Mouse (Mus musculus): ENCODE data around the gene Pitpnb. TPM values are rescaled to one million over a fixed set of nuclear protein-coding genes. Genes with fewer than 3 reads are reported as not detected.

The Pitpnb gene
- polyA plus RNA-seq, 1 experiment from 2014 or later, result 110 TPM

DNA sequence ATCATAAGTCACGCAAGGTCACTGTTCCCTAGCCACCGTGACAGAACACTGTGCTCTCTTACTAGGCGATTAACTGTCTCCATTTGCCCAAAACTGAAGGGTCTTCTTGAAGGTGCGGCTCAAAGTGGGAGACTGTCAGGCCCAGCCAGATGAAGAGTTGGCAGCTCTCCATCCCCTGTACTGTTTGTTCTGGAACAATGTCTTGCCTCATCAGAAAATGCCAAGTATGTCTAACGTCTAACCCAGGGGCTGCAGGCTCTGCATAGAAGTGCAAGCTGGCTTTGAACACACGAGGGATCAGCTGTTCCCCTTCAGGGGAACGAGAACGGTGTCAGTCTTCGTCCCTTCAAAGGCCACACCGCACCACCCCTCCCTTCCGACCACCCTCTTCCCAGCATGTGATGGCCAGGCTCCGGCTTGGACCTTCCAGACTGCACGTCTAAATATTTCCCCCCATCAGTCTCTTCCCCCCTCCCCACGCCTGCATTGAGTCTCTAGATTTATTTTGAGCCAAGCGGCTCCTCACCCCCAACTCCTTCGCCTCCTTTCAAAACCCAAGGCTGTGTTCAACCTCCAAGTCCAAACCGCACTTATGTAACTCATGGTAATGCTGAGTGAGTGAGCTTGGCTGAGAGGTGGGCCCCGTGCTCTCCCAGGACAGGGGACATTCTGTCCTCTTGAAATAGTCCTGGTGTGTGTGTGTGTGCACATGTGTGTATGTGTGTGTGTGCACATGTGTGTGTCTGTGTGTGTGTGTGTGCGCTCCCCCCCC, 71.5 kb downstream of the Pitpnb start:
- ATAC-seq (ENCODE audit: borderline replicate concordance, extremely low read depth, low FRiP score, low TSS enrichment), result peak; percentile 15; the same call in 1 of the 2 replicates
- Histone ChIP-seq H3K36me3 (no peaks in the 10 kb centered on the region), H3K27me3 (0 out of 2 replicates have a peak, but pooled peaks cover 4% of the 10 kb centered on the region), H3K4me1 (peaks cover 36% of the 10 kb centered on the region), H3K4me2 (no peak overlapping the region), H3K9me3 (no peaks in the 10 kb centered on the region), H3K27ac (no peak overlapping the region), H3K4me3 (no peak overlapping the region), H3K9ac (no peak overlapping the region)
- WGBS, result 54% methylated on average over 19 of the region's 19 CpGs

DNA sequence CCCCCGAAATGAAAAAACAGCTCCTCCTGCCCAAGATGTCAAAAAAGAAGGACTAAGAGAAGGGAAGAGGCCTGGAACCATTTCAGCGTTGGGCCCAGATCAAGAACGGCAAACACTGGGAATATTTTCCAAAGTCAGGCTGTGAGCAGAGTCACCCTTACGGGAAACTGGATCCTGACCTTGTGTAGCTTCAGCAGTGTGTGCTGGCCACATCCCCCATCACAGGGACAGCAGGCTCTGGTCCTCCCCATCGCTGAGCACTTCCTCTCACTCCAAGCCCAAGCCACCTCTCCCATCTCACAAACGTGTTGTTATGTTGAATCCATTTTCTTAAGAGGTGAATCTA, 72.1 kb downstream of the Pitpnb start:
- no peaks in the 10 kb centered on the region for H3K36me3 ChIP-seq
- peaks cover 36% of the 10 kb centered on the region for H3K4me1 ChIP-seq
- 0 out of 2 replicates have a peak, but pooled peaks cover 4% of the 10 kb centered on the region for H3K27me3 ChIP-seq
- no peak overlapping the region for H3K27ac ChIP-seq
- H3K9ac ChIP-seq, result no peak overlapping the region
- H3K4me3 ChIP-seq, result no peak overlapping the region
- H3K4me2 ChIP-seq, result no peak overlapping the region
- no peaks in the 10 kb centered on the region for H3K9me3 ChIP-seq
- 74% methylated on average over 6 of the region's 6 CpGs for WGBS
- no peak for ATAC-seq (ENCODE audit: borderline replicate concordance, extremely low read depth, low FRiP score, low TSS enrichment)

DNA sequence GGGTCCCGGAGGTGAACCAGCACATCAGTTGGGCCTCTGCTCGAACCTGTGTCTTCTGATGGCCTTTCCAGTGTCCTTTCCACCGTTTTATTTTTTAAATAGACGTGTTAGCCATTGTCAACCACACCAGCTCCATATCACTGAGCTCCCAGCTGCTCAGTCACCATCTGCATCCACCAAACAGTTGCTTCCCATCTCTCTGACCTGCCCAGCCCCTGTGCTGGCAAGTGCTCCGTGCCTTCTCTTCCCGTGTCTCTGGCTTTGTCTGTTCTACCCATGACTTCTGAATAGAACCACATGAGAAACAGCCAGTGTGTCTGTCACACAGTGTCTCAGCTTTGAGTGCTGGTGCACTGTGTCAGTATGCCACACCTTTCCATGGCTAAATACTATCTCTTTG, 74.2 kb downstream of the Pitpnb start:
- no peak overlapping the region for H3K4me3 ChIP-seq
- no peak overlapping the region for H3K9ac ChIP-seq
- no peak overlapping the region for H3K27ac ChIP-seq
- no peaks in the 10 kb centered on the region for H3K9me3 ChIP-seq
- WGBS, result 71% methylated on average over 6 of the region's 6 CpGs
- H3K27me3 ChIP-seq, result no peaks in the 10 kb centered on the region
- peaks cover 39% of the 10 kb centered on the region for H3K4me1 ChIP-seq
- ATAC-seq (ENCODE audit: borderline replicate concordance, extremely low read depth, low FRiP score, low TSS enrichment), result no peak
- H3K4me2 ChIP-seq, result no peak overlapping the region
- no peaks in the 10 kb centered on the region for H3K36me3 ChIP-seq

DNA sequence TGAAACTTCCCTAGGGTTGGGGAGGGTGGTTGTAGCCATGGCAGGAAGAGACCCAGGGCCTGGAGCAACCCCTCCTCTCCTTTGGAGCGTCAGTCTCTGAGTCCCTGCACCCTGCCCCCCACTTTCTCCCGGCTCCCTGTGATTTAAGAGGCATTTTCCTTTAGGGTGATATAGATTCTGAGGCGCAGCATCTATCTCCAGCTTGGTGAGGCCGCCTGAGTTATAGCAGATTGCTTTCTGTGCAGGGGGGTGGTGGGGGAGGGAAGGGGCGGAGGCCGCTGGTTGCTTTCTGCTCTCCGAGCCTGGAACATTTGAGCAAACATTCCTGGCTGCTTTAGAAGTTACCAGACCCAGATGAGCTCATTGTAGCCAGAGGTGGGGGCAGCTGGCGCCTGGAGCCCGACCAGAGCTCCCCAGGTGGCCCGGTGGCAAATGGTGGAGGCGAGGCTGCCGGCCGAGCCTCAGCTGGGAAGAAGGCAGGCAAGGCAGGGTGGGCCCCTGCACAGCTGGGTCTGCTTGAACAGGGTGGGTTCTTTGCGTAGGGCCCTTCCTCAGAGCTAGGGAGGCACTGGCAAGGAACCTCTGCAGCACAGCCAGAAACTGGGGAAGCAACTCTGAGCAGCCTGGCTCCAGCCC, 78.0 kb downstream of the Pitpnb start:
- H3K4me3 ChIP-seq, result no peak overlapping the region
- peak overlapping the region; percentile 83 for H3K27ac ChIP-seq
- ATAC-seq (ENCODE audit: borderline replicate concordance, extremely low read depth, low FRiP score, low TSS enrichment), result peak; percentile 58; the same call in 1 of the 2 replicates
- 0 out of 2 replicates have a peak, but pooled peaks cover 3% of the 10 kb centered on the region for H3K27me3 ChIP-seq
- no peak overlapping the region for H3K9ac ChIP-seq
- peaks cover 20% of the 10 kb centered on the region for H3K4me1 ChIP-seq
- WGBS, result 13% methylated on average over 14 of the region's 14 CpGs
- H3K36me3 ChIP-seq, result no peaks in the 10 kb centered on the region
- H3K9me3 ChIP-seq, result no peaks in the 10 kb centered on the region
- H3K4me2 ChIP-seq, result peak overlapping the region; percentile 38

DNA sequence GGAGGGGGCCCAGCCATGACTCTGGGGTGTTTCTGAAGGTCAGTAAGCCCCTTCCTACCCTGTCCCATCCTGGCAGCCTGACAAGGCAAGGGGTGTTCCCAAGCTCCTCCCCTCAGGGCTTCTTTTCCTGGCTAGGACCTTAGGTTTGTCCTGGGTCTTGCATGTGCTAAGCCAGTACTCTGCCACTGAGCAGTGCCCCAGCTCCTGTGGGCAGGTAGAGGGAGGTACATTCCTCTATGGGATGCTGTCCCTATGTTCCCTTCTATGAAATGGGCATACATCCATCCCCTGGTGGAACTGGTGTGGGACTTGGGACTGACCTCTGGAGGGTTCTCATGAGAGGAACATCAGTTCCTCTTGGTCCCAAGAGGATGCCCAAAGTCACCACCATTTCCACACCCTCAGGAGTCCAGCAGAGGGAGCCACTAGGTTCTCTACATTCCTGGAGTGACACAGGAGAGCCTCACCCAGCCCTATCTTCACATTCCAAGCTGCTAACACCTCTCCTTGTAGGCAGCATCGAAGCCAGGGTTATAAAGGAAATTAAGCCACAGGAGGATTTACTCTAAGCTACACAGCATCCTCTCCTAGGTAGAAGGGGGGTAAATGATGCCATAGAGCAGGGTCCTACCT, 79.0 kb downstream of the Pitpnb start:
- H3K9me3 ChIP-seq, result no peaks in the 10 kb centered on the region
- peak overlapping the region; percentile 83 for H3K27ac ChIP-seq
- no peak; the same call in 1 of the 2 replicates for ATAC-seq (ENCODE audit: borderline replicate concordance, extremely low read depth, low FRiP score, low TSS enrichment)
- no peak overlapping the region for H3K4me2 ChIP-seq
- 11% methylated on average over 1 of the region's 1 CpGs for WGBS
- no peak overlapping the region for H3K4me3 ChIP-seq
- H3K9ac ChIP-seq, result no peak overlapping the region
- H3K4me1 ChIP-seq, result peaks cover 24% of the 10 kb centered on the region
- H3K27me3 ChIP-seq, result 0 out of 2 replicates have a peak, but pooled peaks cover 3% of the 10 kb centered on the region
- H3K36me3 ChIP-seq, result no peaks in the 10 kb centered on the region

DNA sequence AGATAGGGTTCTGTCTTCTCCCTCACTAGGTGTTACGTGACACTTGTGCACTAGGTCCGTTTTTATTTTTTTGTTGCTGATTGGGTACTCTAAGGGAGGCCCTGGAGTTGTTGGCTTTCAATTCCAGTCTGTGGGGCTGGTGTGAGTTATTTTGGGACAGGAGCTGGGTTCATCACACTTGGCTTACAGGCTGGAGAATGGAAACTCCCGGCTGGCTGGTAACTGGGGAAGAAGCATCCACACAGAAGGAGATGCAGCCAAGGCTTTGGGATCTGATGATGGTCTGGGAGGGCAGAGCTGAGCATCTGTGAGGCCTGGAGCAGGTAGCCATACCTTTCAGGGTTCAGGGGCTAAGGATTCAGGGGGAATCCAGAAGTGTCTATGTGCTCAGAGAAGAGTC, 80.1 kb downstream of the Pitpnb start:
- Histone ChIP-seq H3K9ac (no peak overlapping the region), H3K4me3 (no peak overlapping the region), H3K9me3 (no peaks in the 10 kb centered on the region), H3K4me1 (peaks cover 35% of the 10 kb centered on the region), H3K27ac (no peak overlapping the region), H3K27me3 (peaks cover 3% of the 10 kb centered on the region; the same call in 1 of the 2 replicates), H3K4me2 (no peak overlapping the region), H3K36me3 (no peaks in the 10 kb centered on the region)
- ATAC-seq (ENCODE audit: borderline replicate concordance, extremely low read depth, low FRiP score, low TSS enrichment), result no peak
- 63% methylated on average over 3 of the region's 3 CpGs for WGBS

DNA sequence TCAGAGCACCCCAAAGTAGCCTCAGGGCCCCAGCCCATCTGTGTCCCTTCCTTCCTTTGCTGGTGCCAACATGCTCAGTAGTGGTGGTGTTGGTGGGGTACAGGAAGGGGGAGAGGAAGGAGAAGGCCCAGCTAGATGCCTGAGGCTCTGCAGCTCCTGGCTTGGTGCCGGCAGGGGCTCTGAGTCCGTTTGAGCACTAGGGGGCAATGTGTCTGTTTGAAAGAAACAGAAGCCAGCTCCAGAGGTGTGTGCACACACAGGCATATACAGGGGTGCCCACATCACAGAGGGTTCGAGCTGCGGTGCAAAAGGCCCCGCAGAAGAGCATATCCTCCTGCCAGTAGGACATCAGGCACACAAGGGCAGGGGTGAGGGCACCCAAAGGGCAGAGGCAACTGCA, 83.6 kb downstream of the Pitpnb start:
- Histone ChIP-seq H3K27ac (no peak overlapping the region), H3K4me3 (no peak overlapping the region), H3K27me3 (peaks cover 14% of the 10 kb centered on the region), H3K4me2 (no peak overlapping the region), H3K9me3 (no peaks in the 10 kb centered on the region), H3K4me1 (peaks cover 40% of the 10 kb centered on the region), H3K9ac (no peak overlapping the region), H3K36me3 (no peaks in the 10 kb centered on the region)
- WGBS, result 1% methylated on average over 5 of the region's 5 CpGs
- ATAC-seq (ENCODE audit: borderline replicate concordance, extremely low read depth, low FRiP score, low TSS enrichment), result 0 out of 2 replicates have a peak, but pooled peaks have one; percentile 23

DNA sequence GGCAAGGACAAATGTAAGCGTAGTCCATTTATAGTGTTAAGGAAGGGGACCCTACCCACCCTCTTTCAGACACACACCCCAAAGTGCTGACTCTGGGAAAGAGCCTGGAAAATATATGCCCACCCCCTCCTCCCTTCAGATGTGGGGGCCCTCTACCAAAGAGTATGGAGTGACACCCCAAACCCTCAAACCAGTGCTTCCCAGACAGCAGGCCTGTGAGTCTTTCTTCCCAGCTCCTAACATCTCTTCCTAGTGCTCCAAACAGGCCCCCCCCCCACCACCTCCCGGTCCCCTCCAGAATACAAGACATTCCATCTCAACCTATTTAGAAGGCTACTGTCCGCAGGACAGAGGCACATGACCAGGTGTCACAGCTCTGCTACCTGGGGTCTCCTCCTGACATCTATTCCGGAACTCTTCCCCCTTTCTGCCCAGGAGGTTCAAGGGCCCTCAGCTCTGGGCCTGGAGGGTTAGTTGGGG, 84.2 kb downstream of the Pitpnb start:
- H3K4me1 ChIP-seq, result peaks cover 41% of the 10 kb centered on the region
- no peak overlapping the region for H3K9ac ChIP-seq
- no peak overlapping the region for H3K27ac ChIP-seq
- H3K36me3 ChIP-seq, result no peaks in the 10 kb centered on the region
- peaks cover 20% of the 10 kb centered on the region for H3K27me3 ChIP-seq
- H3K9me3 ChIP-seq, result no peaks in the 10 kb centered on the region
- no peak overlapping the region for H3K4me3 ChIP-seq
- H3K4me2 ChIP-seq, result no peak overlapping the region; the same call in 1 of the 2 replicates
- 51% methylated on average over 4 of the region's 4 CpGs for WGBS
- no peak for ATAC-seq (ENCODE audit: borderline replicate concordance, extremely low read depth, low FRiP score, low TSS enrichment)

DNA sequence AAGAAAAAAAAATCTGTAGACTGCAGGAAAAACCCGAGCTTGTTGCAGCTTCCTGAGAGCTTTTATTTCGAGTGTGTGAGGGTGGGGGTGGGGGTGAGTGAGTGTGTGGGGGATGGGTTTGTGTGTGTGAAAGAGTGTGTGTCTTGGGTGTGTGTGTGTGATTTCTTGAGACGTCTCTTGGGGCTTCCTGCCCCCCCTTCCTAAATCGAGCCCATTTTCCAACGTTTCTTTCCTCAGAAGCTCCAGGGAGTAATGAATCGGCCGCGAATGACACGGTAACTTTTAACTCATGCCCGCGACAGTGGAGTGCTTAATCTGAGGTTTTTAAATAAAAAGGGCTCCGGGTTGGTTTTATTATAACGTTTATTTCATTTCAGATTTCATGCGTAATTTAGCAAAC, 85.0 kb downstream of the Pitpnb start:
- H3K4me2 ChIP-seq, result peak overlapping the region; percentile 99
- 4% methylated on average over 14 of the region's 14 CpGs for WGBS
- no peak for ATAC-seq (ENCODE audit: borderline replicate concordance, extremely low read depth, low FRiP score, low TSS enrichment)
- peaks cover 46% of the 10 kb centered on the region for H3K4me1 ChIP-seq
- H3K27ac ChIP-seq, result no peak overlapping the region
- peak overlapping the region; percentile 79 for H3K4me3 ChIP-seq
- H3K27me3 ChIP-seq, result peaks cover 28% of the 10 kb centered on the region
- no peaks in the 10 kb centered on the region for H3K36me3 ChIP-seq
- no peak overlapping the region for H3K9ac ChIP-seq
- no peaks in the 10 kb centered on the region for H3K9me3 ChIP-seq

DNA sequence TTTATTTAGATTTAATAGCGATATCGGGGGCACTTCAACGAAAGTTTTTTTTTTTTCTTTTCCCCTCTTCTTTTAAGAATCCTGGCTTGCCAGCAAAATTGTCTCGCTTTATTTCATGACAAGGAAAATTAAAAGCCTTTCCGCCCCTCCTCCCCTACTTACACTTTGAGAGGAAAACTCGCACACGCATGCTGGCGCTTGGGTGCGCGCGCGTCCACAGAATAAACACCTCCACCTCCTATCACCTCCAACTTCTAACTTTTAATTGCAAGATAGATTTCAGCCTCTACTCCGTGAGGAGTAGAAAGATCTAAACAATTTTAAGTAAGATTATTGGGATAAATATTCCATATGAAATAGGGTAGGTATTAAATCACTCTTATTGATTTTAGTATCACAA, 85.5 kb downstream of the Pitpnb start:
- H3K27ac ChIP-seq, result peak overlapping the region; percentile 73
- no peaks in the 10 kb centered on the region for H3K36me3 ChIP-seq
- no peak for ATAC-seq (ENCODE audit: borderline replicate concordance, extremely low read depth, low FRiP score, low TSS enrichment)
- WGBS, result 1% methylated on average over 13 of the region's 13 CpGs
- peak overlapping the region; percentile 99 for H3K4me2 ChIP-seq
- no peaks in the 10 kb centered on the region for H3K9me3 ChIP-seq
- peak overlapping the region; percentile 74; the same call in 1 of the 2 replicates for H3K9ac ChIP-seq
- peaks cover 33% of the 10 kb centered on the region for H3K27me3 ChIP-seq
- peak overlapping the region; percentile 79 for H3K4me3 ChIP-seq
- peaks cover 50% of the 10 kb centered on the region for H3K4me1 ChIP-seq

DNA sequence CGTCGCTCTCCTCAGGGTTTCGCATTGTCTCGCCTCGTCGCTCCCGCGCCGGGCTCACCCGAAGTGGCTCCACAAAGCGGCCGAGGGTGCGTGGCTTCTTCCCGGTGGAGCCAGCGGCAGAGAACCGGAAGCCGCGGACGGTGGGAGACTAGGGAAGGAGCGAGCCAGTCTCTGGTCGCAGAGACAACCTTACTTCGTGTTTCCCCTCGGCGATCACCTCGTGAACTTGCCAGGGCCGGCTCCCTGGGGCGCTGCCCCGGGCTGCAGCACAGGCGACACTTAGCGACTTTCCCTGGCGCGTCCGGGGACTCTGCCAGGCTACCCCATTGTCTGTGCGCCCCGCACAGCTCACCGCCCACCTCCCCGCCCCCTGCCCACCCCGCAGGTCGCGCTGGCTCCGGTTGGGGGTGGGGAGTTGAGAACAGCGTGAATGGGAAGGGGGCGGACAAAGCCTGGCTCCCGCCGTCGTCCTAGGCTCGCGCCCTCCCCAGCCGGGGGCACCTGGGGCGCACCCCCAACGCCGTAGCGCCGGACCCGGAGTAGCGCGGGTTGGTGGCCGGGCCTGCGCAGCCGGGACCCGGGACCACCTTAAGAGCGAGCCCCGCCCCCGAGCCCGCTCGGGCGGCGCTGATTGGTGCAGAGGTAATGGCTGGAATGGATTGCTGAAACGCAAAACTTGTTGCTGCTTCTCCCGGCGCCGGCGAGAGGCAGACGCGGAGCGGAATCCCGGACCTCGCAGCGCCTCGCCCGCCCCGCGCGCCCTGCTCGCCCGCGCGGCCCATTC, 86.2 kb downstream of the Pitpnb start, which contains the start of gene Mn1:
Mn1 (plus strand) TSS at position 772 of the 784 bp plus-strand sequence.
- WGBS, result under 1% methylated on average over 88 of the region's 88 CpGs
- H3K36me3 ChIP-seq, result no peaks in the 10 kb centered on the region
- H3K9me3 ChIP-seq, result no peaks in the 10 kb centered on the region
- H3K27ac ChIP-seq, result peak within 1 kb of the TSS; percentile 78
- peak; percentile 89 for ATAC-seq (ENCODE audit: borderline replicate concordance, extremely low read depth, low FRiP score, low TSS enrichment)
- peaks cover 57% of the 10 kb centered on the region for H3K4me1 ChIP-seq
- peak within 1 kb of the TSS; percentile 99 for H3K4me2 ChIP-seq
- peaks cover 39% of the 10 kb centered on the region for H3K27me3 ChIP-seq
- H3K4me3 ChIP-seq, result peak within 1 kb of the TSS; percentile 79
- peak within 1 kb of the TSS; percentile 85 for H3K9ac ChIP-seq
